ENCODE assay signal across 8 mouse cellular contexts in the genomic region with DNA sequence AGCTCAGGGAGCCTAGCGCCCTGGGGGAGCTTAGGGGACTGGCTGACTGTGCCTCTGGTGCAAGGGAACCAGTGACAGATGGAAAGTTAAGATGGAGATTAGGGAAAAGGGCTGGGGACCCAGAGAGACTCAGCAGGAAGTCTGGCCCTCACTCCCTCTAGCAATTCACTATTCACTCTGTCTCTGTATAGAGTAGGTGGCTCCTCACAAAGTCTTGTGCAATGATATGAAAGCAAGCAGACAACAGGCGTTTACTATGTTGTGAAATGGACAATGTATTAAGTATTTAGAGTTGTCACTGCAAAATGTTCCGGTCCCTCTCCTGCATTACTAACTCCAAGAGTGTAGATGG. TPM values are rescaled to one million over a fixed set of nuclear protein-coding genes. Genes with fewer than 3 reads are reported as not detected.
DNase-seq lines count a peak whose midpoint lies in the region; ATAC-seq and TF ChIP-seq lines count a peak whose summit lies in the region.

No protein-coding gene starts in this region.

- TF ChIP-seq CTCF in ES-Bruce4 (IDR thresholded peaks at IDR 0.05; ENCODE audit: low read depth, low read length), result no peak
- no peak for TF ChIP-seq CTCF in forebrain, postnatal 0 days (IDR thresholded peaks at IDR 0.05; ENCODE audit: low read depth)

- H3K4me1 ChIP-seq in heart, embryonic 11.5 days (ENCODE audit: control insufficient read depth, insufficient read depth, low read length), result peaks cover 6% of the 10 kb centered on the region; the same call in 1 of the 2 replicates
- H3K4me1 ChIP-seq in ES-Bruce4 (ENCODE audit: control insufficient read depth, insufficient read depth, low read length), result no peaks in the 10 kb centered on the region
- no peaks in the 10 kb centered on the region for H3K4me1 ChIP-seq in forebrain, postnatal 0 days (ENCODE audit: insufficient read depth)
- H3K4me1 ChIP-seq in liver, embryonic 16.5 days (ENCODE audit: control insufficient read depth, low read depth, low read length), result no peaks in the 10 kb centered on the region; the same call in 1 of the 2 replicates

- H3K9me3 ChIP-seq in heart, embryonic 11.5 days (replicated peaks; ENCODE audit: control insufficient read depth, low read length), result no peaks in the 10 kb centered on the region
- H3K9me3 ChIP-seq in ES-Bruce4 (replicated peaks; ENCODE audit: control insufficient read depth, insufficient read depth, low read length, poor library complexity, severe bottlenecking), result no peaks in the 10 kb centered on the region
- no peaks in the 10 kb centered on the region for H3K9me3 ChIP-seq in forebrain, postnatal 0 days (ENCODE audit: low read length)
- H3K9me3 ChIP-seq in liver, embryonic 16.5 days (replicated peaks; ENCODE audit: control insufficient read depth, low read length), result no peaks in the 10 kb centered on the region

- 0 out of 2 replicates have a peak, but pooled peaks have one; percentile 23 for ATAC-seq in heart, embryonic 11.5 days (replicated peaks; ENCODE audit: insufficient number of reproducible peaks, low FRiP score, low TSS enrichment)
- ATAC-seq in forebrain, postnatal 0 days, result no peak
- peak; percentile 30; the same call in 1 of the 2 replicates for ATAC-seq in liver, embryonic 16.5 days (ENCODE audit: low read depth)

- TF ChIP-seq POLR2A in ES-Bruce4 (IDR thresholded peaks at IDR 0.05; ENCODE audit: insufficient read depth, low read length), result no peak

- peak overlapping the region; percentile 63 for H3K9ac ChIP-seq in heart, embryonic 11.5 days (ENCODE audit: low read depth, low read length)
- H3K9ac ChIP-seq in ES-Bruce4 (ENCODE audit: low read depth, poor library complexity, severe bottlenecking), result peak overlapping the region; percentile 1; the same call in 1 of the 2 replicates
- H3K9ac ChIP-seq in forebrain, postnatal 0 days, result peak overlapping the region; percentile 72
- H3K9ac ChIP-seq in liver, embryonic 16.5 days (ENCODE audit: low read depth, low read length), result peak overlapping the region; percentile 52; the same call in 1 of the 2 replicates

- peak overlapping the region; percentile 47 for H3K27ac ChIP-seq in heart, embryonic 11.5 days (ENCODE audit: low read depth, low read length)
- H3K27ac ChIP-seq in ES-Bruce4 (ENCODE audit: insufficient read depth, low read length), result no peak overlapping the region
- peak overlapping the region; percentile 60 for H3K27ac ChIP-seq in forebrain, postnatal 0 days (ENCODE audit: low read depth, low read length)
- no peak overlapping the region for H3K27ac ChIP-seq in liver, embryonic 16.5 days (ENCODE audit: low read length)

- no peaks in the 10 kb centered on the region for H3K36me3 ChIP-seq in heart, embryonic 11.5 days (ENCODE audit: control insufficient read depth, insufficient read depth, low read length)
- H3K36me3 ChIP-seq in ES-Bruce4 (ENCODE audit: control insufficient read depth, insufficient read depth, low read length, poor library complexity, severe bottlenecking), result no peaks in the 10 kb centered on the region
- no peaks in the 10 kb centered on the region for H3K36me3 ChIP-seq in forebrain, postnatal 0 days (ENCODE audit: insufficient read depth)
- H3K36me3 ChIP-seq in liver, embryonic 16.5 days (ENCODE audit: control insufficient read depth, insufficient read depth), result no peaks in the 10 kb centered on the region

- H3K27me3 ChIP-seq in heart, embryonic 11.5 days (ENCODE audit: control insufficient read depth, insufficient read depth, low read length), result no peaks in the 10 kb centered on the region
- 0 out of 2 replicates have a peak, but pooled peaks cover 1% of the 10 kb centered on the region for H3K27me3 ChIP-seq in ES-Bruce4 (ENCODE audit: control insufficient read depth, insufficient read depth, low read length, poor library complexity, severe bottlenecking)
- H3K27me3 ChIP-seq in forebrain, postnatal 0 days (ENCODE audit: insufficient read depth, low read length), result no peaks in the 10 kb centered on the region
- no peaks in the 10 kb centered on the region for H3K27me3 ChIP-seq in liver, embryonic 16.5 days (ENCODE audit: control insufficient read depth, insufficient read depth, low read depth, low read length)

- peak overlapping the region; percentile 64 for H3K4me2 ChIP-seq in heart, embryonic 11.5 days
- peak overlapping the region; percentile 72 for H3K4me2 ChIP-seq in forebrain, postnatal 0 days (ENCODE audit: low read depth)
- peak overlapping the region; percentile 62 for H3K4me2 ChIP-seq in liver, embryonic 16.5 days (ENCODE audit: low read depth, low read length)

- peak overlapping the region; percentile 46 for H3K4me3 ChIP-seq in heart, embryonic 11.5 days (ENCODE audit: low read depth, low read length)
- H3K4me3 ChIP-seq in ES-Bruce4 (ENCODE audit: low read depth, low read length), result peak overlapping the region; percentile 59
- peak overlapping the region; percentile 53 for H3K4me3 ChIP-seq in forebrain, postnatal 0 days (ENCODE audit: low read depth, low read length)
- H3K4me3 ChIP-seq in liver, embryonic 16.5 days (ENCODE audit: low read depth, low read length), result peak overlapping the region; percentile 51

- no peak for TF ChIP-seq EP300 in ES-Bruce4 (IDR thresholded peaks at IDR 0.05; ENCODE audit: insufficient read depth, low read depth, low read length)

- no peak for DNase-seq in heart, adult 8-10 months (ENCODE audit: low spot score)
- no peak for DNase-seq in forebrain, postnatal 0 days
- no peak for DNase-seq in B cell, adult 2 months
- no peak for DNase-seq in ovary, postnatal 10 days (ENCODE audit: low spot score)
- no peak for DNase-seq in kidney, postnatal 14 days

- WGBS in heart, embryonic 11.5 days (ENCODE audit: insufficient replicate concordance), result 50% methylated on average over 3 of the region's 3 CpGs
- 36% methylated on average over 3 of the region's 3 CpGs for WGBS in forebrain, postnatal 0 days
- WGBS in liver, embryonic 16.5 days (ENCODE audit: insufficient replicate concordance), result 32% methylated on average over 3 of the region's 3 CpGs

RNA-seq across cellular contexts. Expression of gene Gprin3, which starts 0.4 kb away (rescaled TPM):
- polyA plus RNA-seq in heart, embryonic 11.5 days (2014; fragmentation: Nextera tagmentation; extraction: Ambion mirVana), result 5.5 and 6.5 TPM in 2 replicates
- under 1 TPM; 0.33 to 0.50 (median 0.42) TPM for total RNA-seq in heart, adult 8-10 months (2022)
- polyA plus RNA-seq in ES-Bruce4 (2011; ENCODE audit: insufficient read depth, insufficient read length, low read depth, missing spikeins), result 0.19 TPM in 1 of 2 replicates, not detected in the other
- total RNA-seq in forebrain, postnatal 0 days (2014; rRNA removed), result 16.8 and 22.7 TPM in 2 replicates
- polyA plus RNA-seq in forebrain, postnatal 0 days (2015; fragmentation: Nextera tagmentation; extraction: Ambion mirVana), result 4.2 and 8.8 TPM in 2 replicates
- polyA plus RNA-seq in liver, embryonic 16.5 days (2015; fragmentation: Nextera tagmentation; extraction: Ambion mirVana), result 0.23 and 0.37 TPM in 2 replicates

Comparison
In these comparisons a context has a peak if more than half of its experiments do, and no peak if none do; other contexts are left out.
1. H3K27ac ChIP-seq: peak in heart, embryonic 11.5 days (single experiment) and forebrain, postnatal 0 days (single experiment); none in ES-Bruce4 (single experiment) and liver, embryonic 16.5 days (single experiment).
2. H3K9ac ChIP-seq: peak in every context shown above with its lines; median percentile 72 in forebrain, postnatal 0 days; 63 in heart, embryonic 11.5 days; 52 in liver, embryonic 16.5 days; 1 in ES-Bruce4.
3. Peak in every context shown above with its lines, with median percentiles within 50 percentile points of each other: H3K4me2 ChIP-seq and H3K4me3 ChIP-seq.